In the genomic region with DNA sequence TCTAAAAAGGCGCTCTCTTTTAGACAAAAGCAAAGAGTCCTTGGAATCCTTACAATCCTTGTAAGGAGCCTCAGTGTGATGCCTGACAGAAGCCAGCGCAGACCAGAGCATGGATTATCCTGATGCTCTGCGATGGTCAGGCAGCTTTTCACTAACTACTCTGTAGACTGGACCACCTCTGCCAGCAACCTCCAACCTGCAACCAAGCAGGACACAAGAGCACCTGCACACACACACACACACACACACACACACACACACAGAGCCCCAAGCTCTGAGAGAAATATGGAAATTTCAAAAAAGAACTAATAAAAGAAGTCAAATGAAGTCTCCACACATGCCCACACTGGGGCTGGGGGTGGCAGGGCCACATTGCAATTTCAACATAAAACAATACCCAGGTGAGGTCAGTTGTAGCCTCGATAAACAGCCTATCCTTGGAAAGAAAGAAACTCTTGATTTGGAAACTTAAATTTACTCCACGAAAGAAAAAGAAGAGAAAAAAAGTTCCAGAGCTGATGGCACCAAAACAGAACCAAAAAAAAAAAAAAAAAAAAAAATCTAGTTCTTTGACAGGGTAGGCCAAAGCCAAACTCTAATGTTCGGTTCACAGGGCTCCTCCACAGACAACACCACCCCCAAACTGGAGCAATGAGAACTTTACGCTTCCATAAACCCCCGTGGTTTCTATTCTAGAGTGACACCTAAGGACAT, we compare ENCODE assay signal across 8 mouse cellular contexts. TPM values are rescaled to one million over a fixed set of nuclear protein-coding genes. Genes with fewer than 3 reads are reported as not detected.
DNase-seq lines count a peak whose midpoint lies in the region; ATAC-seq and TF ChIP-seq lines count a peak whose summit lies in the region.

No protein-coding gene starts in this region.

- peak overlapping the region; percentile 70 for H3K4me2 ChIP-seq in heart, embryonic 16.5 days (ENCODE audit: low read depth, low read length)
- peak overlapping the region; percentile 84 for H3K4me2 ChIP-seq in forebrain, embryonic 15.5 days (replicated peaks)

- H3K9ac ChIP-seq in heart, embryonic 16.5 days (ENCODE audit: low read length) = peak overlapping the region; percentile 100
- peak overlapping the region; percentile 100; the same call in 1 of the 2 replicates for H3K9ac ChIP-seq in ES-E14 (ENCODE audit: insufficient read depth, low read depth, low read length, poor library complexity, severe bottlenecking)
- peak overlapping the region; percentile 99 for H3K9ac ChIP-seq in forebrain, embryonic 15.5 days (replicated peaks)

- H3K36me3 ChIP-seq in heart, embryonic 16.5 days (ENCODE audit: control insufficient read depth, insufficient read depth) = no peaks in the 10 kb centered on the region
- H3K36me3 ChIP-seq in ES-E14 (ENCODE audit: control insufficient read depth, insufficient read depth, low read length, poor library complexity, severe bottlenecking) = no peaks in the 10 kb centered on the region
- no peaks in the 10 kb centered on the region for H3K36me3 ChIP-seq in forebrain, embryonic 15.5 days
- no peaks in the 10 kb centered on the region for H3K36me3 ChIP-seq in macrophage (ENCODE audit: inconsistent target)

- no peaks in the 10 kb centered on the region for H3K9me3 ChIP-seq in heart, embryonic 16.5 days (replicated peaks; ENCODE audit: control insufficient read depth, low read length)
- H3K9me3 ChIP-seq in ES-E14 (ENCODE audit: control insufficient read depth, insufficient read depth, low read depth, low read length) = no peaks in the 10 kb centered on the region
- H3K9me3 ChIP-seq in forebrain, embryonic 15.5 days = no peaks in the 10 kb centered on the region

- intact Hi-C loops in heart, postnatal 25 days (cut with DNase I) = no loop called here

- ATAC-seq in heart, embryonic 16.5 days (replicated peaks; ENCODE audit: extremely low read depth, insufficient read depth, low FRiP score) = no peak
- no peak for ATAC-seq in forebrain, embryonic 15.5 days (replicated peaks)

- WGBS in heart, embryonic 16.5 days = 43% methylated on average over 8 of the region's 8 CpGs
- WGBS in forebrain, embryonic 15.5 days = 35% methylated on average over 8 of the region's 8 CpGs
- WGBS in macrophage (ENCODE audit: missing documents) = 39% methylated on average over 8 of the region's 8 CpGs

- peaks cover 27% of the 10 kb centered on the region for H3K4me1 ChIP-seq in heart, embryonic 16.5 days (ENCODE audit: control insufficient read depth, insufficient read depth, low read length)
- H3K4me1 ChIP-seq in ES-E14 (ENCODE audit: control insufficient read depth in 2 of 2, insufficient read depth in 2 of 2, low read length in 2 of 2, poor library complexity in 1 of 2) = peaks cover 6 to 7% of the 10 kb centered on the region in 2 experiments; a peak in 3 of 4 replicates
- H3K4me1 ChIP-seq in forebrain, embryonic 15.5 days = peaks cover 41% of the 10 kb centered on the region

- no peaks in the 10 kb centered on the region for H3K27me3 ChIP-seq in heart, embryonic 16.5 days (ENCODE audit: control insufficient read depth, insufficient read depth, low read length)
- no peaks in the 10 kb centered on the region for H3K27me3 ChIP-seq in forebrain, embryonic 15.5 days

- peaks cover 87% of the 10 kb centered on the region for H3K79me2 ChIP-seq in macrophage (ENCODE audit: inconsistent target)

- in situ Hi-C loops in ES-E14 (cut with MboI; ENCODE audit: low sequenced_read_pairs in 2 of 2, unreplicated experiment in 2 of 2) = no loop called here

- no peak for DNase-seq in heart, postnatal 25 days (ENCODE audit: low spot score)
- no peak for DNase-seq in ES-E14 (ENCODE audit: low read depth, low spot score)
- no peak for DNase-seq in layer of hippocampus, postnatal 36 days
- DNase-seq in testis, postnatal 14 days (ENCODE audit: low spot score) = no peak
- no peak for DNase-seq in lung, postnatal 25 days (ENCODE audit: low spot score)

- peak overlapping the region; percentile 91 for H3K4me3 ChIP-seq in heart, embryonic 16.5 days (ENCODE audit: low read length)
- H3K4me3 ChIP-seq in ES-E14 (ENCODE audit: insufficient read depth in 1 of 2, low read depth in 1 of 2, low read length in 2 of 2, poor library complexity in 1 of 2, severe bottlenecking in 1 of 2) = peak overlapping the region; percentile 85 to 100
- peak overlapping the region; percentile 90 for H3K4me3 ChIP-seq in forebrain, embryonic 15.5 days
- H3K4me3 ChIP-seq in macrophage (ENCODE audit: inconsistent target) = peak overlapping the region; percentile 87

- H3K27ac ChIP-seq in heart, embryonic 16.5 days (ENCODE audit: low read length) = peak overlapping the region; percentile 99
- H3K27ac ChIP-seq in ES-E14 (ENCODE audit: insufficient read depth, low read depth, low read length, poor library complexity, severe bottlenecking) (peak overlapping the region; percentile 99; the same call in 1 of the 2 replicates), macrophage (peak overlapping the region; percentile 72)
- 0 out of 2 replicates have a peak overlapping the region, but pooled peaks have one; percentile 96 for H3K27ac ChIP-seq in forebrain, embryonic 15.5 days (replicated peaks)

TF ChIP-seq in ES-E14, 5 proteins besides CTCF, POLR2A, EP300 and RAD21:
- TF ChIP-seq MAFK (IDR thresholded peaks at IDR 0.05; ENCODE audit: insufficient read depth, low read depth, low read length) (no peak), CHD2 (IDR thresholded peaks at IDR 0.05; ENCODE audit: low read depth, low read length) (no peak), ZC3H11A (IDR thresholded peaks at IDR 0.05; ENCODE audit: borderline replicate concordance, low read depth, low read length) (no peak), ZNF384 (IDR thresholded peaks at IDR 0.05; ENCODE audit: low read depth, low read length) (peak; percentile 50; the same call in 1 of the 2 replicates)

RNA-seq across cellular contexts. Expression of a gene that starts 2.2 kb away (rescaled TPM):
- polyA plus RNA-seq in heart, embryonic 16.5 days (2015; fragmentation: Nextera tagmentation; extraction: Ambion mirVana) = 8.0 and 9.4 TPM in 2 replicates
- 10 to 100 TPM; 18.1 to 21.0 TPM for total RNA-seq in heart, postnatal 25 days (2021)
- 17.5 and 17.8 TPM in 2 replicates for total RNA-seq in ES-E14 (2012; rRNA removed)
- 9.0 and 9.3 TPM in 2 replicates for polyA plus RNA-seq in forebrain, embryonic 15.5 days (2015; fragmentation: Nextera tagmentation; extraction: Ambion mirVana)
- 100 to 1,000 TPM in 9 of 26 experiments, 10 to 100 TPM in 17; 65.4 to 185 (median 91.0) TPM for total RNA-seq in macrophage (2018; cell fraction: chromatin; rRNA removed)
- total RNA-seq in macrophage (2018; cell fraction: cytosol; rRNA removed) = 10 to 100 TPM; 19.3 to 40.1 (median 24.8) TPM
- 100 to 1,000 TPM in 3 of 26 experiments, 10 to 100 TPM in 23; 53.0 to 142 (median 67.5) TPM for total RNA-seq in macrophage (2018; cell fraction: nucleus; rRNA removed)
- polyA plus RNA-seq in macrophage (2018) = 6.5 to 8.3 TPM (median 7.6 TPM) in 3 replicates
- 10 to 100 TPM; 28.8 to 34.6 TPM for total RNA-seq in layer of hippocampus, postnatal 36 days (2021)
